Mouse (Mus musculus) kidney, adult 18-20 months (tissue): ENCODE measurements around the gene Wnk2.

ENCODE experiments used
- DNase-seq: peaks from one replicate; pipeline ENCODE4 v3.0.0; 2021

Gene Wnk2

DNA sequence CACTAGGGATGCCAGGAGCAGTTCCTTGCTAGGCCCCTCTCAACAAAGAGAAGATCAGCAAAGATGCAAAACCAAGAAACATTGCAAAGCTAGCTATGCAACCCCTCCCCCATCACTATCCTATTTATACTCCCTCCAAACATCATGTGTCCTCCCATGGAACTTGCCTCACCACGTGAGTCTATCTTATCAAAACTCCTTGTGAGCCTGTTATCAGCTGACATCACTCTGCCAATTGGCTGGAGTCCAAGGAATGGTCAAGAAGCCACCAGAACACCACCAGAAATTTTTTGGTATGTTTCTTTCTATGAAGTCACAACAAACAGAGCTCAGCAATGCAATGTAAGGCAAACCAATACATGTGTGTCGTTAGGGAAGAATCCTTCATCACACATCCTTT, 116.8 kb downstream of the Wnk2 start:
- DNase-seq = no peak

DNA sequence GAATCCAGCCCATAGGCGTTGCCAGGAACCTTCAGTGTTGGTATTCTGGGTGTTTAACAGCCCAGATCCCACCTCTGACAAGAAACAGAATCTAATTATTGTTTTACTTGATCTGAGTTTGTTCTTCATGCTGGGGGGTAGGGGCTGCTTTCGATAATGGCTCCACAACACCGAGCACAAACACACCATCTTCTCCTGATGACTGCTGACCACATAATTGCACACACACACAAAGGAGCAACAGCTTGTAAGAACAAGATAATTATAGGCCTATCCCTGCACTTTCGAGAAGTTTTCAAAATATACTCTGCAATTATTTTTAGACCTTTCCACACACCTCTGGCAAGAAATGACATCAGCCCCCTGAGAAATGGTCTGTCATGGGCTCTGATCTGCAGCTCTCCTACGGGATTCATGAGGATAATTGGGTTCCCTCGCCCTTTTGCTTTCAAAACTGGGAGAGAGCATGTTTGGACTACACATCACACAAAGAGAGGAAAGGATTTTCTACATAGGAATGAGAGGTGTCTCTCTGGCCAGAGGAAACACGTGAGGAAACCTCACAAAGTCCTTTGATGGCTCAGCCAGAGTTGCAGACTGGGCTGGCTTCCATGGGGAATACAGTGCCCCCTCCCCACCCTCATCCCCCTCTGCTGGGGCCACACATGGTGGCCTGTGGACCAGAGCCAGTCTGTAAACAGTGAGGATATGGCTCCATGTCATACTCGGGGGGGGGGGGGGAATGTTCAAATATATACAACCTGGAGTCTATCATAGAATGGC, 118.9 kb downstream of the Wnk2 start:
- no peak for DNase-seq

DNA sequence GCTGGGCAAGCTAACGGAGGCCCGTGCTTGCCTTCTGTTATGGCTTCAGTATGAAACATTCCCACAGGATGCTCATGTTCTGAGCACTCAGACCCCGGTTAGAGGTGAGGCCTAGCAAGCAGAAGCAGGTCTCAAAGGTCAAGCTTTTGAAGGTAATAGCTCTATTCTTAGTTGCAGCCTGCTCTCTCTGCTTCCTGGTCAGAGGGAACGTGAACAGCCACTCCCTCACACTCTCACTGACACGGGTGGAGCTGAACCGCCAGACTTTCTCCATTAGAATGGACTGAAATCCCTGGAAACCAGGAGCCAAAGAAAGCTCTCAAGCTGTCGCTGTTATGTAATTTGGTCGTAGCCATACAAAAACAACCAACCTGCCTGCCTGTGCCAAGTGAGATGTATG, 120.8 kb downstream of the Wnk2 start:
- DNase-seq = no peak

DNA sequence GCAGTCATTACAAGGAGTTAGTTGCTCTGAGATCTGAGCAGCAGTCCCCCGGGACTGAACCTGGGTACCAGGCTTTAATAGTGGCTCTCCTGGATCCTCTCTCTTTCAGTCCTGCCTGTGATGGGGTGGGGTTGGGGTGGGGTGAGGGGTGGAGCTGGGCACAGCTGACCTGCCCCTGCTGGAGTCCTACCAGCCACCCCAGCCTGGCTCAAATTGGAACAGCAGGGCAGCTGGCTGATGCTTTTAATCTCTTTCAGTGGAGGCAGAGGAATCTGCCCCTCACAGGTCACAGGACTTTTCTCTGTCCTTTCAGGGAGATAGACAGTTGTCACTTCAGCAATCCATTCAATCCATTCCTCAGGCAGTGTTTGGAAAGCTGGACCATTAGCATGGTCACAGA, 122.3 kb downstream of the Wnk2 start:
- no peak for DNase-seq

DNA sequence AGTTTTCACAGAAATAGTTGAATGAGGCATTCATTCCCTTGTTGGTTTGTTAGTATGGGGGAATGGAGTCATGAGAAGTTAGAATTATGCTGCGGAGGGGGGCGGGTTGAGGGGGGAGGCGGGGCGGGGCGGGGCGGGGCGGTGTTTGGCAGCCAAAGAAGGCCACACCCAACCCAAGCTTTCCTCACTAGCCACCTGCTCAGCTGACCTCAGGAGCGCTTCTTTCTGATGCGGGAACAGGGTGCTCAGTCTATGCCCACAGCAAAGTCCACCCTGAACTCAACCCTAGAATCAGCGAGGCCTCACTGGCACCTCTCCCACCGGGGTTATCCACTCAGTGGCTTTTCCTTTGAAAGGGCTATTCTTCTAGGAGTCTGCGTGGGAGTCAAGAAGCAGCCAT, 123.1 kb downstream of the Wnk2 start:
- DNase-seq = no peak

DNA sequence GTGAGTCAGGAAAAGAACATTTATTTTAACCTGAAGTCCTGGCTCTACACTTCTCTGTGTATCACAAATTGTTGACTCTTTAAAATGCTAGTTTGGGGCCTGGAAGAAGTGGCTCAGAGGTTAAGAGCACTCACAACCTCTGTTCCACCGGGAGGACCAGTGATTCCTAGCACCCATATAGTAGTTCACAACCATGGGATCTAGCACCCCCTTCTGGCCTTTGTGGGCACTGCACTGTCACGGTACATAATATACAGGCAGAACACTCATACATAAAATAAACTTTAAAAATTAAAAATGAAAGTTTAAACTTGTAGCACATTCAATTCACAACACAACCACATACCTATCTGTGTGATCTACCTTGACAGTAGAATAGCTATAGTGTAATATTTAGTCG, 126.1 kb downstream of the Wnk2 start:
- peak; percentile 42 for DNase-seq

DNA sequence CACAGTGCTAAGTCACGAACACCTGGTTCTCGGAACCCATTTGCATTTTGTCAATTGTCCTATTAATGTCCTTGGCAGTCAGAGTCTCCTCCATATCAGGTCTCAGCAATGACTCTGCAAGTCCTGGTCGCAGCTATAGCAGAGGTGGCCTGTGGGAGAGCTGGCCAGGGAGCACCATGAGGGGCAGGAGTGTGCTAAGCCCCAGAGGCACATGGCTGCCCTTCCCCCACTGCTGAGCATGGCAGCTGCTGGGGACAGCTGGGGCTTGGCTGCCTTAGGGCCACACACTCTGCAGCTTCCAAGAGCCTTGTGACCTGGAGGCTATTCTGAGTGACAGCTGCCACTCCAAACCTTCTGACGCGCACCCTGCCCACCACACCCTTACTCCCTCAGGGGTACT, 127.7 kb downstream of the Wnk2 start:
- DNase-seq = peak; percentile 24

DNA sequence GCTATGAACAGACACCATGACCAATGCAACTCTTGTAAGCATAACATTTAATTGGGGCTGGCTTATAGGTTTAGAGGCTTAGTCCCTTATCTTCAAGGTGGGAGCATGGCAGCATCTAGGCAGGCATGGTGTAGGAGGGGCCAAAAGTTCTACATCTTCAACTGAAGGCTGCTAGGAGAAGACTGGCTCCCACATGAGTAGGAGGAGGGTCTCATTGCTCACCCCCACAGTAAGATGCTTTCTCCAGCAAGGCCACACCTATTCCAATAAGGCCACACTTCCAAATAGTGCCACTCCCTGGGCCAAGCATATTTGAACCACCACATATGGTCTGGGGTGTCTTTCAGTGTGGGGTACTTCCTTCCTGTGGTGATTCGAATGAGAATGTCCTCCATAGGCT, 130.4 kb downstream of the Wnk2 start:
- no peak for DNase-seq

DNA sequence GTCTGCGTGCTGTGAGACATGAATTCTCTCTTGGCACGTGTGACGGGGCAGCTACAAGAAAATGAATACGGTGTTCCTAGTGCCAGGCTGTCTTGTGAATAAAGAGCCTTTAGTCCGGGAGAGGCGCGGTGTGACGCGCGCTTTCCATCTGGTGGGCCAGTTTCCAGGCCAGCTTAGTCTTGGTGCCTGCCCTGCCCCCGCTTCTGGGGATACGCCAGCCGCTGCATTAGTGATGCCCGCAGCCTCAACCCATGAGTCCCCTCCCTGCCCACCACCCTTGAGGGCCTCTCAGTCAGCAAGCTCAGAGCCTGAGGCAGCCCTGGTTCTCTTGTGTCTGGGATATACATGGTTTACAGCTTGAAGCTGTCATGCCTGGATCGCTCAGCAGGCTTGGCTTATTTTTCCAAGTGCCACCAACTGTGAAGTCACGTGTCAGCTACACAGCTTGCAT, 131.5 kb downstream of the Wnk2 start:
- DNase-seq = peak; percentile 72

DNA sequence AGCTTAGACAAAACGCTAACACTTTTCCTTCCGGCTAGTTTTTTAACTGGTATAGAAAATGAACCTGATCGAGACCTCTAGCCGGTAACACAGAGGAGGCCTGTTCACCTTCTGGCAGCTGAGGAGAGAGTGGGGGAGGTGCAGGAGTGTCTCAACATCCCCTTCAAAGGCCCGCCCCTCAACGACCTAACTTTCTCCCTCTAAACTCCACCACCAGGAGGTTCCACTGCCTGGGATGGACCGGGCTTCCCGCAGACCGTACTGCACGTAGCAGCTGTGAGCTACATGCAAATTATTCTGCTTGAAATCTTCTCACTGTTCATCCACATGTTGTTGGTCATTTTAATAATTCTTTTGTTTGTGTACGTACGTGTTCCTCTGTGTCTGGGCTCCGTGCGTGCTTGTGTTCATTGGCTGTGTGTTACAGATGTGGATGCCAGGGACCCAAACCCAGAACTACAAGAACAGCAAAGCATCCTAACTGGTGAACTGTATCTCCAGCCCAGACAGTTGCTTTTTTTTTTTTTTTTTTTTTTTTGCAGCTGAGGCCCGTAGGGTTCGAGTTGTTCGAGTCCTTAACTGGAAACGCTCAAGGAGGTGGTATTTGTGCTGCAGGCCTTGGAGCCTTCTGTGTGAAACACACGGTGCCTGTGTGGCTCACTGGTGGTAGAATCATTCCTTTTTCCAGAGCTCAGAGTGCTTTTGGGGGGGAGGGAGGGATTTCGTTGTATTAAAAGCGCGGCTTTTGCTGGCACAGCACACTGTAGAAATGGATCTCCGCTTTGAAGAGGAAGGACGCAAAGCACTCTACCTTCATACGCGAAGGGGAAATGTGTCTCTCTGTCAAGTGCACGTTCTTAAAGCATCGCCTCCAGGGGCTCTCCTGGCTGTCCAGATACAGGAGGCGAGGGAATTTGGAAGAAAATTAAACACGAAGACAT, 132.2 kb downstream of the Wnk2 start:
- DNase-seq = peak; percentile 10

DNA sequence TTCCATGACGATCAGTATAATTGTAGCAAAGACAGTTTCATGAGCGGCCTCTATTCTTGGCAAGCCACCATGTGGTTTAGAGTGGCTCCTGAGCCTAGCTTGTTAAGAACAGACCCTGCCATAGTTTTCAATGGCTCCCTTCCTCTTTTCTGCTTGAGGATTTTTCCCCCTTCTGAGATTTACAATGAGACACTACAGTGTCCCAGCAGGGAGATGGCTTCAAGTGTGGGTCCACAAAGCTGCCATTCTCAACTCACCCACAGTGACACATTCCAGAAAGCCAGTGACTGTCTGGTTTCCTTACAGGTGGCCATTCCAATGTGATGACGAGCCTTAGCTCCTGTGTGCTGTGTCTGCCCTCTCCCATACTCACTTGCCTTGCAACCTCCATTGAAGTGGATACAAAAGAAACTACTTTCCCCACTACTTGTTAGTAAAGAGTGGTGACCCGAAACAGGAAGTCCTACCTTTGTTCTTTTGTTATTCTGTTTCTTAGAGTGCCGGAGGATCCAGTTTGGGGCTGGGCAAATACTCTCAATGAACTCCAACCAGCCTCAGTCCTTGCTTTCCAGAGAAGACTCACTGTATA, 134.5 kb downstream of the Wnk2 start:
- no peak for DNase-seq

DNA sequence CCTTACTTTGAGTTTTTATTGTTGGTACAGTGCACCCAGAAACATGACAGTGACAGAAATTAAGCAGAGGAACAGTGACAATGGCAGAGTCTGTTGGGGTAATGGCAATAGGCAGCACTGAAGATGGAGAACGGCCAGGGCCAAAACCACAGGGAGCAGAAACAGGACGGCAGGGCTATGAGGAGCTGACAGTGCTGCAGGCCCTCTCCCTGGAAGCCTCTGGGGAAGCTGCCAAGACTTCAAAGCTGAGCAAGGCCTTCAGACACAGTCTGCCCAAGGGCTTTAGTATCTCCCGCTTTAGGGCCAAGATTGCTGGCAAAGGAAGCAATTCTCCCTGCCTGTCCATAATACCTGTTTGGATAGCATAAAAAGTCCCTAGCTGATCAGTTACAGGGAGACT, 146.1 kb downstream of the Wnk2 start:
- no peak for DNase-seq

DNA sequence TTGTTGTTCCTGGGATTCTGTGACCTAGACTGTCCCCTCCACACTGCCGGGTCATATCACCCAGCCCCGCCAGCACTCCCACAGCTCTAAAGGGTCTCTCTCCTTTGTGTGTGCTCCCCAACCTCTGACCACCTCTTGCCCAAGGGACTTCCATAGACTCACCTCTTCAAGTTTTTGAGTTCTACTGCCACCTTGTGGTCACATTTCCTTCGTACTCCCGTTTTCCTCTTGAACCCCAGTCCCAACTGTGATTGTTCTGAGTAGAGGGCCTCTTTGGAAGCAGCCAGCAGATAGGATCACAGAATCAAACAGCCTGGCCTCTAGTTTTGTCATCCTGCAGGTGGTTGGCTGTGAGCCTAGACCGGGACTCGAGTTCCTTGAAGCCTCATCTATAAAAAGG, 149.2 kb downstream of the Wnk2 start:
- DNase-seq = peak; percentile 69

DNA sequence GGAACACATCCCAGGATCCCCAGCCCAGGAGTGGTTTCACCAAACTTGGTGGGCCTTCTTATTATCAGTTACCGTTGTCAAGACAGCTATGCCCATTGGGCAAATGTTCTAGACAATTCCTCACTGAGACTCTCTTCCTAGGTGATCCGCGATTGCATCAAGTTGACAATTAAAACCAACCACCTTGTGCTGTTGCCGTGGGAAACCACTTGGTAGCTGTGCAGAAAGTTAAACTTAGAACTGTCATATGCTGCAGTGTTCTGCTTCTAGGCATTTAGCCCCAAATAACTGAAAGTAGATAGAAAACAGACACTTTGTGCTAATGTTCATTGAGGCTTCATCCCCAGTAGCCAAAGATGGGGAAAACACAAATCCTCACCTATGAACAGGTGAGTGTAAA, 151.1 kb downstream of the Wnk2 start:
- no peak for DNase-seq

DNA sequence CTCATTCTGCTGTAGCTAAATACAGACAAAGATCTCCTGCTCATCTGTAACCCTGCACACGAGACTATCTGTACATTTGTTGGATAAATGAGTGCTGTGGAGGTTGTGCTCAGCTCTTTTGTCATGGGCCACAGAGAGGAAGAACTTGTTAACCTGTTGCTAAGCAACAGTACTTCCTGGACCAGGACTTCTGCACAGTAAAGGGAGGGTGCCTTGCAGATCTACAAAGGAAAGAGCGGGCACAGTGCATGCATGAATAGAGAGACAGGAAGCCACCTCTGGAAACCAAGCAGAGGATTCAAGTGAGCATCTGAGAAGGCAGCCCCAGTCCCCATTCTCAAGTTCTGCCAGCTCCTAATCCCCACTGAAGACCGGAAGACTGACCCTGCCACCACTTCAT, 152.9 kb downstream of the Wnk2 start:
- no peak for DNase-seq

DNA sequence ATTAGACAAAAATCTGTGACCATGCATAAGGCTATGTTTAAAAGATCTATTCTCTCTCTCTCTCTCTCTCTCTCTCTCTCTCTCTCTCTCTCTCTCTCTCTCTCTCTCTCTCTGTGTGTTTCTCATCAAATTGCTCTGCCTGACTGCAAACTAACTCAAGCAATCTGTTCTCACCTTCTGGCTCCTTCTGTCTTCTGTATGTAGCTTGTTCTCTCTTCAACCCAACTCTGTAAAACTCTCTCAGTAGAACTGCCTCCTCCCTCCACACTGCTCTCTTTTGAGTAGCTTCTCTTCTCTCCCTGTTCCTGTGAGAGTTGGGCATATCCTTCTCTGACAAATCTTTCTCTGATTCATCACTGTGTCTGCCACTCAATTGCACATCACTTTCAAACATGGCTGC, 154.9 kb downstream of the Wnk2 start:
- no peak for DNase-seq

DNA sequence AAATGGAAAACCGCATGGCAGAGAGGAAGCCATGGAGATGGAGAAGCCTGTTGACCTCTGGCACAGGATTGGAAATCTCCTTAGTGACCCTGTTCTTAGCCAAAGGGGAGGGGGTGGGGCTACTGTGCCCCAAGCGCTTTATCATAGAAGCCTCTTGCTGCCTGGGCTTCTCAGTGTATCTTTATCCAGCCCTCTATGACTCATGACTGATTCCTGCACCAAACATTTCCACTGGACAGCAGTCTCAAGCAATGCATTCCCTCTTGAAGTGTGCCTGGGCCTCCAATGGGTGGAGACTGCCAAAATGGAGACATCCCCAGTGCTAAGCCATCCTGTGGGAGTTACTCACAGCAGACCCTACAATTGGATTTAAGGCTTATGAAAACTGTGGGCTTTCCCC, 157.7 kb downstream of the Wnk2 start:
- no peak for DNase-seq
